Mouse (Mus musculus) limb, embryonic 12.5 days (tissue): ENCODE measurements around the gene Defb13. TPM values are rescaled to one million over a fixed set of nuclear protein-coding genes. Genes with fewer than 3 reads are reported as not detected.

Experiments
- ATAC-seq: fragments of 200-750 bp; cut with Nextera tagmentation; 2 replicates; pipeline ENCODE4 v1.8.0; 2017; ENCODE audit warnings: low read depth, moderate TSS enrichment; ENCODE audit not compliant: insufficient number of reproducible peaks, insufficient read depth, low FRiP score, low TSS enrichment
- H3K27ac ChIP-seq: fragments of 300-500 bp; sonication (generic); 2 replicates; pipeline ENCODE4 v1.5.1; 2016; ENCODE audit warnings: mild to moderate bottlenecking, moderate library complexity
- H3K27me3 ChIP-seq: fragments of 300-500 bp; sonication (generic); 2 replicates; pipeline ENCODE4 v1.6.1; 2016; ENCODE audit warnings: mild to moderate bottlenecking, moderate library complexity
- H3K36me3 ChIP-seq: fragments of 300-500 bp; sonication (generic); 2 replicates; pipeline ENCODE4 v1.6.1; 2016; ENCODE audit warnings: mild to moderate bottlenecking, moderate library complexity
- H3K4me1 ChIP-seq: fragments of 300-500 bp; sonication (generic); replicated peaks from 2 replicates; pipeline ENCODE4 v1.6.1; 2016
- H3K4me2 ChIP-seq: fragments of 300-500 bp; sonication (generic); 2 replicates; pipeline ENCODE4 v1.6.1; 2016; ENCODE audit warnings: mild to moderate bottlenecking, moderate library complexity
- H3K4me3 ChIP-seq: fragments of 300-500 bp; sonication (generic); replicated peaks from 2 replicates; pipeline ENCODE4 v1.5.1; 2016; ENCODE audit warnings: mild to moderate bottlenecking
- H3K9ac ChIP-seq: fragments of 300-500 bp; sonication (generic); replicated peaks from 2 replicates; pipeline ENCODE4 v1.6.1; 2016; ENCODE audit warnings: mild to moderate bottlenecking, moderate library complexity
- H3K9me3 ChIP-seq: fragments of 300-500 bp; sonication (generic); 2 replicates; pipeline ENCODE4 v1.6.1; 2016; ENCODE audit warnings: mild to moderate bottlenecking, moderate library complexity
- WGBS: fragments of 180-500 bp; shearing (Covaris S2); methylation state at CpG from one replicate; pipeline ENCODE4 v1.1.7; 2016; 5-methylcytosine and 5-hydroxymethylcytosine counted together
- polyA plus RNA-seq: library from polyadenylated mRNA; unstranded; fragments of >200 nt; fragmentation: Nextera tagmentation; extraction: Ambion mirVana; gene quantifications from 2 replicates; pipeline ENCODE4 v1.2.1, GENCODE M21; 2016

The Defb13 gene
- polyA plus RNA-seq, 1 experiment from 2014 or later, result not detected

DNA sequence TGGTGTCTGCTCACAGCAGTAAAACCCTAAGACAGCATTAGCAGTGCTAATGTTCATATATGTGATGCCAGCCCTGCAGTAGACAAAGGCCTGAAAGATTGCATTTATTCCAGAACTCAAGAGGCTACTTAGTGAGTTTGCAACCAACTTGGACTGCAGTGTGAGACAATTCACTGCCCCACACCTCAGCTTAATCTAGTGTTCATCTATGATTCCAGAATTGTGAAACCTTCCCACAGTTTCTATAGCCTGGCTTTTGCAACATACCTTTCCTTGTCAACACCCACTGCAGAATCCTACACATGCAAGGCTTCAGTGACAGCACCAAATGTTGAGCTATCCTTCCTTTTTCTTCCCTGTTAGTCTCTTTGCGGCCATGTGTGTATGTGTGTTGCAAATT is 20.1 kb downstream of the Defb13 start:
- H3K9ac ChIP-seq, result no peak overlapping the region
- no peak for ATAC-seq
- H3K4me3 ChIP-seq, result no peak overlapping the region
- H3K36me3 ChIP-seq, result no peaks in the 10 kb centered on the region
- no peak overlapping the region for H3K4me2 ChIP-seq
- no peak overlapping the region for H3K27ac ChIP-seq
- 74% methylated on average over 1 of the region's 1 CpGs for WGBS
- no peaks in the 10 kb centered on the region for H3K27me3 ChIP-seq
- H3K4me1 ChIP-seq, result no peaks in the 10 kb centered on the region
- no peaks in the 10 kb centered on the region for H3K9me3 ChIP-seq

DNA sequence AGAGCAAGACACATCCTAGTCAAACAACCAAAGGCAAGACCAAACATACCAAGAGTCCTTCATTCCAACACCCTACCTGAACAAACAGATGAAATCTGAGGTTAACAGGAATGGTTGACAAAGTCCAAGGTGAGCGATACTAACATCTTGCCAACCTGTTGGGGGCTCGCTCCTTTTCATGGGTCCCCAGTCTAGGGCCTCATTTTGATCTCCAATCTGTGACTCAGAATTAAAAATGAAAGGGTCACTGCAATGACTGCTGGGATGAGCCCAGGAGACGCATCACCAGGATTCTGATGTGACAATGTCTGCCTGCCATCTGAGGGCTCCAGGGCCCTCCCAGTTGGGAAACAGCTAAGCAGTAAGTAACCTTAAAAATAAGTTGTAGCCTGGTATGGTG is 22.9 kb downstream of the Defb13 start, which contains the start of gene Ccdc70:
TSS of gene Ccdc70 (plus strand) at position 301 of the 400 bp plus-strand sequence.
- Histone ChIP-seq H3K36me3 (no peaks in the 10 kb centered on the region), H3K27me3 (no peaks in the 10 kb centered on the region), H3K4me2 (no peak within 1 kb of the TSS), H3K27ac (no peak within 1 kb of the TSS), H3K9me3 (no peaks in the 10 kb centered on the region), H3K4me3 (no peak within 1 kb of the TSS), H3K9ac (no peak within 1 kb of the TSS), H3K4me1 (no peaks in the 10 kb centered on the region)
- WGBS, result 94% methylated on average over 3 of the region's 3 CpGs
- no peak for ATAC-seq

DNA sequence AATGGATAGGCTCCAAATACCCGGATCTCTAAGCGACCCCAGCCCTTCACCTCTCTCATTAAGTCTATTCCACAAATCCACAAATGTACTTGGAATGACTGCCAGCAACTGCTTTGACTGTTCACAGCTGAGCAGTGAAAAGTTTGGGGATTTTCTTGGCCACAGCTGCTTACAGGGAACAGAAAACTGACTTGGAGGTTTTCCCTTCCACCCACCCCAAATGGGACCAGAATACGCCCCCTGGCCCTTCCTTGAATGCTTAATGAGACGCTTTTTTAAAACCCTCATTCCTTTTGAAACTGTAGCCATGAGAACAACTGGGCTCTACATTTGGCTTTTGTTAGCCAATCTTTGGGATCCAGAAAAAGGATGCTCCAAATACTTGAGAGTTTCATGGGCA is 31.6 kb downstream of the Defb13 start:
- no peaks in the 10 kb centered on the region for H3K9me3 ChIP-seq
- H3K4me3 ChIP-seq, result no peak overlapping the region
- 56% methylated on average over 4 of the region's 4 CpGs for WGBS
- no peaks in the 10 kb centered on the region for H3K27me3 ChIP-seq
- ATAC-seq, result no peak
- no peak overlapping the region for H3K27ac ChIP-seq
- no peak overlapping the region for H3K9ac ChIP-seq
- no peak overlapping the region for H3K4me2 ChIP-seq
- no peaks in the 10 kb centered on the region for H3K4me1 ChIP-seq
- no peaks in the 10 kb centered on the region for H3K36me3 ChIP-seq

DNA sequence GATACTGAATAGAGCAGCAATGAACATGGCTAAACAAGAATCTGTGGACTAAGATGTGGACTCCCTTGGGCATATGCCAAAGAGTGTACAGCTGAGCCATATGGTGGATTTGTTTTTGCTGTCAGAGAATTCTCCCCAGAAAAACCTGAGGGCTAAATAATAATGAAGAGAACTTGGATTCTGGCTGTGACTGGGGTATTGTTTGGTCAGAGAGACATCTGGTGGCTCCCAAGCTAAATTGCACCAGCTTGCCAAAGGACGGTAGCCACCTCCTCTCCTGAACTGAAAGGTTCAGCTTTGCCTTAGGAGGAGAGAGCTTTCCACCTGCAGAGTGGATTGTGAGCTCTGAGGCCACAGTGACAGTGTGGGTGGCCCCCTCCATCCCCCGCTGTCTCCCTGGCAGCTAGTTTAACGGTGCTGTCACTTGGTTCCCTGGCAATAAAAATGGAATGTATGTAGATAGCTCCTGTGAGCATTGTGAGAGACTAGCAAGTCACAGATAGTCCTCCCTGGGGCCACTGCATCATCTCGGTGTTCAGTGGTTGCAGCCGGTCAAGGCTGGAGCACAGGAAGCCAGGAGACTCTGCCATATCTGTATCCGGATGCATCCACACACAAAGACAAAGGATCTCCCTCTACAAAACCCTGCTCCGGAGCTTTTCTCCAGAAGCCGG is 35.2 kb downstream of the Defb13 start:
- no peaks in the 10 kb centered on the region for H3K9me3 ChIP-seq
- no peak for ATAC-seq
- WGBS, result 69% methylated on average over 8 of the region's 8 CpGs

DNA sequence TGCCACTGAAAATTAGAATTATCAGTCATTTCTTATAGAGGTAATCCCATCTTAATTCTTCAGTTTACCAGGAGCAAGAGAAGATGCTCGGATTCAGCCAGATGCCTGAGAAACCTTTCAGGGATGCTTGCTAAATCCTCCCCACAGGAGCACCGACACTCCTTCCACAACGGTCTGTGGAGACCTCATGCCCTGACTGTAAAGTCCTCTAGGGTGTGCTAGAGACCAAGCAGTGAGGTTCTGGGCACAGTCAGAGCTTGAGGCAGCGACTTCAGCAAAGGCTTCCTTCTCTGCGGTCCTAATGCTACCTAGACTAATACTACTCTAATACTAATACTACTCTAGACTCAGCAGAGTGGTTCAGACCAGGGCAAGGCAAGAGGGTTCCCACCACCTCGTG is 45.6 kb downstream of the Defb13 start:
- Histone ChIP-seq H3K4me2 (no peak overlapping the region), H3K9me3 (no peaks in the 10 kb centered on the region), H3K36me3 (no peaks in the 10 kb centered on the region), H3K27ac (no peak overlapping the region), H3K4me1 (no peaks in the 10 kb centered on the region), H3K4me3 (no peak overlapping the region), H3K9ac (no peak overlapping the region), H3K27me3 (no peaks in the 10 kb centered on the region)
- ATAC-seq, result no peak
- WGBS, result 20% methylated on average over 6 of the region's 6 CpGs

More for the DNA sequence above, 35.2 kb downstream of the Defb13 start:
- no peak overlapping the region for H3K9ac ChIP-seq
- H3K36me3 ChIP-seq, result no peaks in the 10 kb centered on the region
- H3K4me1 ChIP-seq, result no peaks in the 10 kb centered on the region
- H3K4me3 ChIP-seq, result no peak overlapping the region
- H3K4me2 ChIP-seq, result no peak overlapping the region
- no peak overlapping the region for H3K27ac ChIP-seq
- no peaks in the 10 kb centered on the region for H3K27me3 ChIP-seq

DNA sequence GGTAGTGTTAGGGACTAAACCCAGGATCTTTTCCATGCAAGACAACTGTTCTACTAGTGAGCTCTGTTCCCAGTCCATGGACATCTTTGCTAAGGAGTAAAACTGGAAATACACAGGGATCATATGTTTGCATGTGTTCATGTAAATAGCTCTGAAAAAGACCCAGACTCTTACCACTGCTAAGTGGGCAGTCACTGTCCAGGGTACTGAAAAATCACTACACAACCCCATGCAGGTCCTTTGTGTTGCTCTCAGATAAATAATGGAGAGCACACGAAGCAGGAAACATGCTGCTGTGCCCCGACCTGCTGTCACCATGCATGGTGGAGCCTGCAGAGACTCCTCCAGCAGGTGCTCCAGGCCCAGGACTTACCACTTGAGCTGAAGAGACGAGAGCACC is 48.6 kb downstream of the Defb13 start:
- H3K4me1 ChIP-seq, result no peaks in the 10 kb centered on the region
- WGBS, result 50% methylated on average over 3 of the region's 3 CpGs
- H3K27ac ChIP-seq, result no peak overlapping the region
- no peak overlapping the region for H3K4me3 ChIP-seq
- 0 out of 2 replicates have a peak, but pooled peaks have one; percentile 41 for ATAC-seq
- H3K36me3 ChIP-seq, result no peaks in the 10 kb centered on the region
- H3K27me3 ChIP-seq, result no peaks in the 10 kb centered on the region
- H3K9ac ChIP-seq, result no peak overlapping the region
- no peaks in the 10 kb centered on the region for H3K9me3 ChIP-seq
- H3K4me2 ChIP-seq, result no peak overlapping the region

Other genes starting within 250 kb of the Defb13 start
- gene AY761184, start 243.1 kb upstream of the Defb13 start, polyA plus RNA-seq, result not detected in 2 replicates
- gene Defa24, start 212.3 kb upstream of the Defb13 start, polyA plus RNA-seq, result not detected in 2 replicates
- not detected in 2 replicates for gene Defb50, start 123.2 kb upstream of the Defb13 start, polyA plus RNA-seq
- gene Defb2, start 106.8 kb upstream of the Defb13 start, polyA plus RNA-seq, result not detected in 2 replicates
- not detected in 2 replicates for gene Defb10, start 87.9 kb upstream of the Defb13 start, polyA plus RNA-seq
- not detected in 2 replicates for gene Defb9, start 61.3 kb upstream of the Defb13 start, polyA plus RNA-seq
- gene Defb11, start 40.4 kb upstream of the Defb13 start, polyA plus RNA-seq, result not detected in 2 replicates
- gene Defb15, start 14.1 kb upstream of the Defb13 start, polyA plus RNA-seq, result not detected in 2 replicates
- not detected in 2 replicates for gene Defb35, start 8.4 kb upstream of the Defb13 start, polyA plus RNA-seq
- gene Fam90a1a, start 12.0 kb downstream of the Defb13 start, polyA plus RNA-seq, result not detected in 2 replicates
- gene Ccdc70, start 23.0 kb downstream of the Defb13 start, polyA plus RNA-seq, result not detected in 2 replicates
- 0.86 and 0.97 TPM in 2 replicates for gene Atp7b, start 113.5 kb downstream of the Defb13 start, polyA plus RNA-seq
- 38.4 and 38.6 TPM in 2 replicates for gene Alg11, start 114.0 kb downstream of the Defb13 start, polyA plus RNA-seq
- gene Nek5, start 178.3 kb downstream of the Defb13 start, polyA plus RNA-seq, result 0.14 and 0.18 TPM in 2 replicates
- gene Nek3, start 219.7 kb downstream of the Defb13 start, polyA plus RNA-seq, result 7.2 and 7.4 TPM in 2 replicates
- gene Ckap2, start 239.1 kb downstream of the Defb13 start, polyA plus RNA-seq, result 49.4 and 50.4 TPM in 2 replicates
- 34.7 and 36.6 TPM in 2 replicates for gene Vps36, start 246.0 kb downstream of the Defb13 start, polyA plus RNA-seq